Mouse (Mus musculus) spleen, adult 2 months (tissue): ENCODE measurements around the gene Gm4756.

Experiments
- CTCF ChIP-seq: fragments of 200-500 bp; IDR thresholded peaks from 2 replicates; pipeline ENCODE4 v1.5.1; 2011; ENCODE audit warnings: mild to moderate bottlenecking, inconsistent platforms; ENCODE audit not compliant: insufficient read depth, insufficient read length, insufficient replicate concordance; ENCODE audit errors: extremely low read depth
- POLR2A ChIP-seq: fragments of 200-500 bp; IDR thresholded peaks from 2 replicates; pipeline ENCODE4 v1.6.1; 2011; ENCODE audit warnings: low read depth, low read length, inconsistent platforms

GRCm38 (mm10) chr12:72655775-72656174 lies 6.3 kb upstream of the Gm4756 start:
- no peak for TF ChIP-seq CTCF
- no peak for TF ChIP-seq POLR2A
